Mouse (Mus musculus) left cerebral cortex, postnatal 25 days (tissue): ENCODE results near the gene Rtl5. TPM values are rescaled to one million over a fixed set of nuclear protein-coding genes. Genes with fewer than 3 reads are reported as not detected.
A peak's percentile ranks its signal among the peaks of the same experiment; 100 is the strongest.

Source experiments
- DNase-seq, 2 experiments: peaks; one replicate each; pipeline ENCODE4 v3.0.0; 2022; ENCODE audit warnings: low spot score in 2 of 2, mixed read lengths in 1 of 2
- intact Hi-C: fragments of 180-260 bp; cut with DNase I; formaldehyde crosslinking; loops from one replicate; pipeline ENCODE4 v1.15.1; 2025
- total RNA-seq, 2 experiments: library from RNA; stranded (reverse); gene quantifications; 2 replicates each; pipeline ENCODE4 v1.2.3; 2021

Gene Rtl5
- total RNA-seq, 2 experiments from 2014 or later = 21.9 to 23.1 TPM

DNA sequence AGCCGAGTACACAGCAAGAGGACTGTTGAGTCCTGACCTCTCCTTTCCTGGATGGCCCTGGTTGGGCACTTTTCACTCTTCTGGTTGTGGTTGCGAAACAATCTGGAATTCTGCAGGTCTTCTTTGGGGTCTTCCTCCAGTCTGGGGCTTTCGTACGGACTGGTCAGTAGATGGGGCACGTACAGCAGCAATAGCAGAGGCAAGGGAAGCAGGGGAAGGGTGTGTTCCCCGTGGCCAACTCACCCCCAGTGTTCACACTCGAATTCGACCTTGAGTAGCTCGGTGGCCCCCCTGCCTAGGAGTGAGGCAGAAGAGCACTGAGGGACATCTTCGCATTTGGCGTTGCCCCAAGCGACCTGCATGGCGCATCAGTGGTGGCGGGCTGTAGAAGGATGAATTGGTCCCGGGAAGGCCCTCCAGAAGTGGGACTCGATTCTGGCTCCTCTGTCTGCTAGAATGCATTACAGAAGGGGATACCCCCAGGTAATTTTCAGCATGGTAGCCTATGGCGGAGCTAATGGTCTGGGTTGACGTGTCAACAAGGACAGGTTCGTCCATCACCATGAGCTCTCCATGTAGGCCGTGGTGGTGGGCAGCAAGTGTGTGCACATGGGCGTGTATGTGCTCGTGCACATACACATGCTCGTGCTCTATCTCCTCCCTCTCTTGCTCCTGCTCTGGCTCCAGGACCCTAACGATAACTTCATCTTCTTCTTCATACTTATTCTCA is 2.1 kb downstream of the Rtl5 start:
- intact Hi-C loops = loop anchor here (5.0 kb wide), 1 partner anchor 262 kb away; no protein-coding TSS in a partner anchor
- no peak for DNase-seq

DNA sequence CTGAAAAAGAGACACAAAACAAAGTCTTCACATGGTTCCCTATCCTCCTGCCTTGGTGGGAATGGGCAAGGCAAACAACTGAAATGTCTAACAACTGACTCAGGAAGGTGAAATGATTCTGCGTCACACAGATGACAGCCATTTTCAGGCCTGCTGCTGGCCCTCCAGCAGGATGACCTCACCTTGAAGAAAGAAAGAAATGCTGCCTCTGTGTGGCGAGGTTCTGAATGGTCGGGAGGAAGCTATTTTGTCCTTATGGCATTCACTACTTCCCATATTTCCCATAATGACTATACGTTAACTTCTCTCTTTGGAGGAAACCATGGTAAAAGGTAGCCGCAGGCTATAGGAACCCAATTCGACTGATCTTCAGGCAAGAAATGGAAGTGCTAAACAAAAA is 4.0 kb downstream of the Rtl5 start:
- intact Hi-C loops = loop anchor here (1.0 to 5.0 kb wide), 2 partner anchors 113 to 260 kb away; no protein-coding TSS in a partner anchor
- DNase-seq = no peak

DNA sequence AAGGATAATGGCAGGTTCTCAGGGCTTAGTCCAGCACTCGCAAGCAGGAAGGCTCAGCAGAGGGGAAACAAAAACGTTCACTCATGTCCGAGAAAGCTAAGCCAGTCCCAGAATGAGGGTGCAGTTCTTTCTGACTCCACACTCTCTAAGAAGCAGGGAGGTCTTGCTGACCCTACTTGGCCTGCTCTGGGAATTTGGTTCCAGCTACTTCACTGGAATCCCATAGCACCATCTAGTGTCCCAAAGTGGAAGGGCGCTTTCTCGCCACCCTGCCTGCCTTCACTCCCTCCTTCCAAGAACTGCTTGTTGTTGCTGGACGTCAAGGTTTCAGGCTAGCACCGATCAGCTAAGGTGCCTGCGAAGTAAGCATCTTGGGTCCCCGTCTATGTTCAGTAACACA is 5.0 kb downstream of the Rtl5 start:
- intact Hi-C loops = loop anchor here (5.0 kb wide), 1 partner anchor 259 kb away; no protein-coding TSS in a partner anchor
- peak; percentile 67 to 76 for DNase-seq

DNA sequence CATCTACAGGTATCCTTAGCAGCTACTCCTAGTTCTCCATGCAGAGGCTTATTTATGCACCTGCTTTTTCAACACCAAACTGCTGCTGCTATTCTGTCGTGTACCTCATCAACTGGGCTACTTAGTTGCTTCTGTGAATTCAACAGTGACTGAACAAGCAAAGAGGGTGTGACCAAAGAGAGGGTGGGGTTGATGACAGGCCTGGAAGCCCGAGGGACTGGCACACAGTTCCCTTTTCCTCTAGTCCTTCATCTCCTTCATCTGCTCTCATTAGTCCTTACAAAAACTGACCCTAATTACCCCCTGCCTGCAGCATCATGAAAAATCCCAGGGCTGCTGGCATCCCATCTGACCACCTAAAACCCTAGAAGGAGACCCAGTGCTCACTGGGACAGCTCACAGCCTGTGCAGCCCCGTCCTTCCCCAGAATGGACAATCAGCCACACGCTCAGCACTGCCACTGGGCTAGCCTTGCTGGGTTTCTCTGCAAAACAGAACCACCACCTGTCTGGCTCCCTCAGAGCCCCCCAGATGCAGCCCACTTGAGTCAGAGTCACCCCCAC is 5.8 kb downstream of the Rtl5 start:
- intact Hi-C loops = loop anchor here (2.0 to 5.0 kb wide), 2 partner anchors 84 to 258 kb away; no protein-coding TSS in a partner anchor
- no peak for DNase-seq

DNA sequence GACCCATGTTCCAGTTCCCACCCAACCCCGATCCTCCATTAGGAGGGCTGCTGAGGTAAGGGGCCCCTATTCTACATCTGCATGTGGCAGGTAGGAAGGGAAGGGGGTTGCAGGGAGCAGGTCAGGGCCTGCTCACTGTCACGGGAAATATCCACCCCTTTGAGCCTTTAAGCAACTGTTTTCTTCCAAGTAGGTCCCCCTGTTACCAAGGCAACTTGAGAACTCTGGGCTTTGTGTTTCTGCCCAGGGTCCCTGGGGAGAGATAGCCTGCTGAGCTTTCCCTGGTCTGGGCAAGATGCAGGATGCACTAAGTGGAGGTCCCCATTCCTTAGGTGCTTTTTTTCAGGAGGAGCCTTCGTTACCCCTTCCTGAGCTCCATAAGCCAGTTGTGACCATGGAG is 7.0 kb downstream of the Rtl5 start:
- intact Hi-C loops = loop anchor here (2.0 kb wide), 1 partner anchor 83 kb away; no protein-coding TSS in a partner anchor

DNA sequence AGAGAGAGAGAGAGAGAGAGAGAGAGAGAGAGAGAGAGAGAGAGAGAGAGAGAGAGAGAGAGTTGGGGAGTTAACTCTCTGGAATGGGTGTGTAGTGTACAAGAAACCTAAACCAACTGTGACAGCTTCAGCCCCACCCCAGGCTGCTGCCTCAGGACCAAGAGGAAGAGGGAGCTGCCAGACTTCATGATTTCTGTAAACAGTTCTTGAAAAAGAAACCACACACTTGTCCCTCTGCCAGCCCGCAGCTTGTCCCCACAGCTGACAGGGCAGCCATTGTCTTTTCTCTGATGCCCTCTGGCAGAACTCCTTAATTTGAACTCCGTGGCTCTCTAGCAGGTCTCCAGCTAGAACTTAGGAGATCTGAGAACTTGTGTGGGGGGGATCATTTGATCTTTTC is 10.2 kb downstream of the Rtl5 start:
- intact Hi-C loops = no loop called here

More for the DNA sequence above, 7.0 kb downstream of the Rtl5 start:
- no peak for DNase-seq

DNA sequence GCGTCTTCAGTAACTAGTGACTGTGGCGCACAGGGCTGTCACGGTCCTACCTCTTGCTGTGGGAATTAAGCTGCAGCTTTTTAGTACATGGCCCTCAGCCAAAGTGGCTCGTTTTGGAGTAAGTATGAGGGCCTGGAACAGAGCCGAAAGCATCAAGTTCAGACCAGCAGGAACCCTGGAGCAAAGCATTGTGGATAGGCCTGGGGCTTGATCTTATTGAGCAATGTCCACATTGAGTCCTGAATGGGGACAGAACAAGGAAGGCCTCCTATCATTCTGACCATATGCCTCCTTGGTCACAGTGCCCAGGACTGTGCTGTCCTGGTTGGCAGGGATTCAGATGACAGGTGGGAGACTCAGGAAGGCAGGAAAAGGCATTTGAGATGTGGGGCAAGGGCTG is 10.9 kb downstream of the Rtl5 start:
- no peak for DNase-seq
- intact Hi-C loops = no loop called here

More for the DNA sequence above, 10.2 kb downstream of the Rtl5 start:
- no peak for DNase-seq

DNA sequence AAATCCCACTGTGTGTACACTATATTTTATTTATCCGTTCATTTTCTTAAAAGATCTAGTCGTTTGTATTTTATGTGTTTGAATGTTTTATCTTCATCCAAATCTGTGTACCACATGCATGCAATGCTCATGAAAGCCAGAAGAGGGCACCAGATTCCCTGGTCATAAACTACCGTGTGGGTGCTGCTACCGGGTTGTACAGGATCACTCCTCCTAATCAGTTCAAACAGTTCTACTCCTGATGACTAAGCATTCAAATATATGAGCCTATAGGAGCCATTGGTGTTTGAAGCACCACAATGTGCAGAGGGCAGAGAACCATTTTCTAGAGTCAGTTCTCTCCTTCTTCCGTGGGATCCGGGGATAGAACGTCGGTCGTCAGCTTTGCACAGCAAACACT is 11.7 kb downstream of the Rtl5 start:
- intact Hi-C loops = no loop called here
- no peak for DNase-seq

DNA sequence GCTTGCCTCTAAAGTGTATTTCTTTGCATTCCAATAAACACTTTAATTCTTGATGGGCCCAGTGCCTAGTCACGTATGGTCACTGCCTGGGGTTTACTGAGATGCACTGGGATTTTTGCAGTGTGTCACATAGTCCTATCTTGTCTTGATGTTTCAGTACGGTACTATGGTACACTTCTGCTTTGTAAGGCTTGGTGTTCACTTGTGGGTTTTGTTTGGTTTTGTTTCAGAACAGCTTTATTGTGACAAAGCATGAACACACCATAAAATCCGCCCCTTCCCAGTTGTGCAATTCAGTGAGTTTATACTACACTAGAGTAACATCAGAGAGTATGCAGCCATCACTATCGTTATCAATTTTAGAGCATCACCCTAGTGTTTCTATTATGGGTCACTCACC is 17.1 kb downstream of the Rtl5 start:
- intact Hi-C loops = no loop called here
- DNase-seq = no peak

DNA sequence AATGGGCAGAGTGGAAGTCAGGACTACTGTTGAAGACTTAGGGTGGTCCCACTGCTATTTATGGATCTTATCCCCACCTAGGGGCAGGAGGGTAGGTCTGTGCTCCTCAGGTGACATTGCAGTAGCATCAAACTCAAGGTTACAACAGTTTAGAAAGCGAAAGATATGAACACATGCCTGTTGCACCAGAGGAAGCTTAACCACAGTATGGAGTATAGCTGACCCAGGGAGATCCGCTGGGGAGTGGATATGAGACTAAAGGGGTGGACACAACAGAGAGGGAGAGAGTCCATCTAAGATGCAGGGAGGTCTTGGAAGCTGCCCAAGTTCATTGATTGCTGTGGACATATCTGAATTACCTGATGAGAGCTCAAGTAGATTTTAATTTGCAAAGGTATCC is 17.7 kb downstream of the Rtl5 start:
- intact Hi-C loops = no loop called here

DNA sequence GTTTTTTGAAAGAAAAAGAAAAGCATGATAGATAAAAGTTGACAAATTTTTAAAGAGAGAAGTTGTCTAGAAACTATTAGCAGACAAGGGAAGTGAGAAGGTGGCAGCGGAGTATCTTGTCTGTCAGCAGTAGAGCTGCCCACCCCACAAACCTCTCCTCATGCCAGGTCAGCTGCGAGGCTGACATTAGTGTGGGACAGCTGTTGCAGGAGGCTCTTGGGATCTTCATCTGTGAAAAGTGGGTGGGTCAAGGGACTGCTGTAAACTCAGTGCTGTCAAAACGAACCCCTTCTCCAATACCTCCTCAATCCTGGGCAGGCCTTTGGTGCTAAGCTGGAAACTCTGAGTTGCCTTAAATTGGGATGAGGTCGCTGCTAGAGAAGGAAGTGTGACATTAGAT is 19.9 kb downstream of the Rtl5 start:
- intact Hi-C loops = no loop called here

More for the DNA sequence above, 17.7 kb downstream of the Rtl5 start:
- DNase-seq = no peak

DNA sequence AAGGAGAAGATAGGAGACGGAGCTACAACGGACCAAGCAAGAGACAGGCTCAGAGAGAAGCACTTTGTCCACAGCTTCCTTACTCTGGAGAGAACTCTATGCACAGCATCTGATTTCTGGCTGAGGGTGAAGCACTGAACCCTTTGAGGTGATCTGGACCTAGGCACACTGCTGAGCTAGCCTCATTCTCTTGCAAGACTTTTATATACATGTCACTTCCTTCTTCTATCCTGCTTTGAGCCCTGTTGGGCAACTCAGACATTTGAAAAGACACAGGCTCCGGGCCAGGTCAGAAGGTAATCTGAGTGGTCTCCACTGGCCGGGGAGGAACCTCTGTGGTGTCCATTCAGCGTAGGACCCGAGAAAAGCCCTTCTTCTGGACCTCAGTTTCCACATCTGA is 20.6 kb downstream of the Rtl5 start:
- intact Hi-C loops = no loop called here
- DNase-seq = no peak

More for the DNA sequence above, 19.9 kb downstream of the Rtl5 start:
- no peak for DNase-seq

DNA sequence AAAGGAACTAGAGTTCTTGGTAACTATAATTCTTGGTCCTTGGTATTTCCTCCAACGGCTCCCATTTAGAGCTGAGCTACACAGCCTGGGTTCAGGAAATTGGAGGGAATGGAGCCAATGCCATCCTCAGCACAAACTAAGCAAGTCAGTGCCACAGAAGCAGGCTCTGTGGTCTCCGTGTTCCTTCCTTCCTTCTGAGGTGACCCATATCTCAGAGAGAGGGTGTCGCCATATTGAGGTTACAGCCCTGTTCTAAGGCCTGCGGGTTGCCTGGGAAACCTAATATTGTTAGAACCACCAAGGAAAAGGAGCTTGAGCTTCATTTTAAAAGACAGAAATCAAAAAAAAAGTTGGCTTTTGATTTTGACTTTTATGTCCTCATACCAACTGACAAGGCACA is 28.7 kb downstream of the Rtl5 start:
- intact Hi-C loops = no loop called here
- DNase-seq = no peak

DNA sequence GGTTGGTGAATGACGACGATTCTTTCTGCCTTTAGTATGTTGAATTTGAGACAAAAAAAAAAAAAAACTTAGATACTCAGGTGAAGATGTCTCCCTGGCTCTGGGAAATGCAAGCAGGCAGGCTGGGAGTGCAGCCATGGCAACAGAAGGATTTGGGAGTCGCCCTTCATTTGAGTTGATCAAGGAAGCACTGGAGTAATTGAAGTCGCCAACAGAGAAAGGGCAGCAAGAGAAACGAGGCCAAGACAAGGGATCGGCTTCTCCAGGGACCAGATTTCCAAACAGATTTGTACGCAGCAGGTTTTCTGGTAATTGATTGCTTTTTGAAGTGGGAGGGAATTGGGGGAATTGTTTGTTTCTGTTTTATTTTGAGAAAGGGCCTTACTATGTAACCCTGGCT is 29.5 kb downstream of the Rtl5 start:
- intact Hi-C loops = no loop called here
- no peak for DNase-seq

DNA sequence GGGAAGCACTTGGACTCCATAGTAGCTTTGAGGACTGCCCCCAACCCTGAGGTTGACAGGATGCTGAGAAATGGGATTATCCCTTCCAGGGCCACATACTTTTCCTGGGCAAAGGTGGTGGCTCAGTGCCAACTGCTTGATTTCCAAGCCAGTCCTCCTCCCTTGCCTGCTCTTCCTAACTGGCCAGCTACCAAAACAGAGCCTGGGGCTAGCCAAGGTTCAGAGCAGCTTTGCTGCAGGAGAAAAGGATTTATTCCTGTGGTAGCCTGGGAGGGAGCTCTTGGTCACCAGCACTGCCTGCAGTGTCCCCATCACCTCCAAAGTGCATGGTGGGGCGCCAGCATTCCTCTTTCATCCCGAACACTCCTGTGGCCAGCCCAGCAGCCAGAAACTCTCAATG is 33.6 kb downstream of the Rtl5 start:
- DNase-seq = no peak
- intact Hi-C loops = no loop called here

DNA sequence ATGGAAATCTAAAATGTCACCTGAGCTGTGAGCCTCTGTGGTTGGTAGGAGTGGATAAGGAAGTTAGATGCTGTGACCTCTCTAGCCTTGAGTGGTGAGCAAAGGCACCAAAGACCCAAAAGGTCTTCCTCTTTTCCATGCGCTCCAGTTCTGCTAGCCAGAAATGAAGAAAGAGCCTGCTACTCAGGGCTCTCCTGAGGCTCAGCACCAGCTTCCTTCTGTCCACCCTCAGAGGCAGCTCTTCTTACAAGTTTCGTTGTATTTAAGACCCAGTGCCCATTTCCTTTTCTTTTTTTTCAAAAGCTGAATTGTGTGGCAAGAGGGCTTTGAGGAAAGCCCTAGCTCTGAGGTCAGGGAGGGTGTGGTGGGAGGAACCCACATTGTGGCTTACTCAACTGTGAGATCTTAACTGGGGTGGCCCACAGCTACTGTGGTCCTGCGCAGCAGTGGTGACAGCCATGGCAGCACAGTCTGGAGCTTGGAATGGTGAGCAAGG is 34.2 kb downstream of the Rtl5 start:
- no peak for DNase-seq
- intact Hi-C loops = no loop called here

DNA sequence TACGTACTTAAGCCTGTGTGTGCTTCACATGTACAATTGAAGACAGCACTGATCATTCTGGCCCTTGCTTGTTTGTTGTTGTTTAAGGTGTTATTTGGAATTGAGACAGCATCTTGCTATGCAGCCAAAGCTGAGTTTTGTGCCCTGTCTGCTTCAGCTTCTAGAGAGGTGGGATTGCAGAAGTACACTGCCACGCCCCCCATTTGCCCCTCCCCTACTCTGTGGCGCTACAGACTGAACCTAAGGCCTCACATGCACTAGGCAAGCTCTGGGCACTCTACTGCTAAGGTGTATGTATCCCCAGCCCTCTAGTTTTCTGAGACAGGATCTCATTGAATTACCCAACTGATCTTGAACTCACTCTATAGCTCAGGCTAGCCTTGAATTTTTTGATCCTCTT is 35.4 kb downstream of the Rtl5 start:
- intact Hi-C loops = no loop called here
- no peak for DNase-seq

DNA sequence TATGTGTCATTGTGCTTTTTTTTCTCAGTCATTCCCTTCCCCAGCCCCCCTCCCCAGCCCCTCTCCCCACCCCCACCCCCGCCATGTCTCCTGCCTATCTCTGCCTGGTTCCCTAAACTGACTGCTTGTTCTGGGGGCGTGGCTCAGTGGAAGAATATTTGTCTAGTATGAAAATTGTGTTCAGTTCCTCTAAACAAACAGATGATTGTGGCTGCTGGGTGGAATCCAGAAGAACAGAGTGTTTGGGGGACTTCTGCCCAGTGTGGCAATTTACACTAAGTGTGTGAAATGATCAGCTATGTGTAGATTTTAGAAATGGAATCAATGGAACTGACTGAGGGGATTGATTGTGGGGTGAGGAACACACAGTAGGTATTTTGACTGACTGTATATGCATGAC is 37.5 kb downstream of the Rtl5 start:
- intact Hi-C loops = no loop called here
- no peak for DNase-seq

DNA sequence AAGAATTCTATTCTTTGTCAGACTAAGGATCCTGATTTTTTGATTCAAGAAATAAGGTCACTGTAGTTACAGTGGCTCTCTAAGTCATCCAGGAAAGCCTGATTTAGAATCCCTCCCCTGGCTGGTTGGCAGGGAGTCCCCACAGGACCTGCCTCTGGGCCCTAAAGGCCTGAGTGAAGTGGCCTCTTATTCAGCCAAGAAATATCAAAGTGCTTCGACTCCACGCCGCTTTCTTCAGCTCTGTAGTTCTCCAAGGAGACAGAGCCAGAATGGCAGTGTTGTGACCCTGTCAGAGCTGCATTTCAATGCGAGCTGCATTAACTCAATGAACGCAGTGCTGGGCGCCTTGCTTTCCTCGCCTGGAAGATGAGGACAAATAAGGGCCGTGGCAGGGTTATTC is 38.7 kb downstream of the Rtl5 start:
- no peak for DNase-seq
- intact Hi-C loops = no loop called here

DNA sequence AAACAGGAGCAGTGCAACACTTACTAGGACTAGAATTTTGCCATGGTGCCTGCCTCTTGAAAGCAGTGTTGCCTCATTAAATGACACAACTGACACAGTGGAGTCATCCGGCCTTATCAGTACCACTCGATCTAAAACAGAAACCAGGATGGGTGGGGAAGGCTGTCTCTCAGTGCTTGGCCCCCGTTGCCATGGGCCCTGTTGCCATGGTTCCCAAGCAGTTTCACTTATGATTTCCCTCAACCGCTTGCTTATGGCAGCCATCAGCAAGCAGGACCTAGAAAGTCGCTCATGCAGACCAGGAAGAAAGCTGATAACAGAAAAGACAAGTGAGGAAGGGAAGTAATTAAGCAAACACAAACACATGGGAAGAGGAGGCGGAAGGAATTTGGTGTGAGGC is 39.3 kb downstream of the Rtl5 start:
- intact Hi-C loops = no loop called here
- DNase-seq = peak in 1 of 2 experiments; percentile 20

DNA sequence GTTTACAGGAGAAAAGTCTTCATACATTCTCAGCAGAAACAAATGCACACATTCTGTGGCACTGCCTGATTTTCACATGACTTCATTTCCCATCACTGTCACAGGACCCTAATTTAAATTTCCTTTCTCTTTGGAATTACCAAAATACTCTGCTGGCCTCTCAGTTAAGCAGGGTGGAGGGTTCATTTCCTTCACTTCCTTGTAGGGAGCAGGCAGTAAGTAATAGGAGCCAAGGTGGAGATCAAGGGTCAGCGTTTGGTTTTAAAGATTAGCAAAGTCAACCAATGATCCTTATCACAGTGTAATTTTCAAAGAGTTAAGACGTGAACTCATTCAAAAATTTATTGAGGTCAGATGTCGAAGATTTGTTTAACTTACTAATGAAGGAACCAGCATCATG is 46.1 kb downstream of the Rtl5 start:
- DNase-seq = no peak
- intact Hi-C loops = no loop called here
